Mouse (Mus musculus) G1E (cell line): ENCODE data around the gene Smtnl1. TPM values are rescaled to one million over a fixed set of nuclear protein-coding genes. Genes with fewer than 3 reads are reported as not detected.

Experiments used
- ATAC-seq: 2 replicates; pipeline ENCODE4 v1.8.0; 2016; ENCODE audit warnings: mild to moderate bottlenecking; ENCODE audit not compliant: insufficient number of reproducible peaks, poor library complexity, low FRiP score, severe bottlenecking; ENCODE audit errors: extremely low read depth
- DNase-seq: peaks from one replicate; pipeline ENCODE4 v3.0.0; 2012; ENCODE audit warnings: low spot score
- H3K27me3 ChIP-seq: 2 replicates; pipeline ENCODE4 v1.6.1; 2012; ENCODE audit warnings: mild to moderate bottlenecking, low read length, inconsistent platforms; ENCODE audit not compliant: insufficient read depth
- H3K36me3 ChIP-seq: replicated peaks from 2 replicates; pipeline ENCODE3; 2012; ENCODE audit warnings: mild to moderate bottlenecking, inconsistent platforms
- H3K4me1 ChIP-seq: 2 replicates; pipeline ENCODE4 v1.6.1; 2012; ENCODE audit warnings: low read depth, low read length, inconsistent platforms, mixed read lengths; ENCODE audit not compliant: insufficient read depth
- H3K4me3 ChIP-seq: 2 replicates; pipeline ENCODE4 v1.5.1; 2012; ENCODE audit warnings: low read depth, mild to moderate bottlenecking, inconsistent platforms, low read length, moderate library complexity, mixed read lengths
- H3K9me3 ChIP-seq: replicated peaks from 2 replicates; pipeline ENCODE4 v1.6.1; 2012; ENCODE audit warnings: inconsistent platforms
- CTCF ChIP-seq: IDR thresholded peaks from 2 replicates; pipeline ENCODE4 v1.5.1; 2012; ENCODE audit warnings: low read depth, low read length, inconsistent platforms, mixed read lengths
- GATA1 ChIP-seq: IDR thresholded peaks from 2 replicates; pipeline ENCODE4 v1.6.1; 2012; ENCODE audit warnings: borderline replicate concordance, low read length, inconsistent platforms, mixed read lengths
- GATA2 ChIP-seq: IDR thresholded peaks from 2 replicates; pipeline ENCODE4 v1.6.1; 2012; ENCODE audit warnings: low read depth, low read length, inconsistent platforms, borderline replicate concordance
- POLR2AphosphoS5 ChIP-seq: IDR thresholded peaks from 2 replicates; pipeline ENCODE4 v1.6.1; 2012; ENCODE audit warnings: low read depth, low read length, inconsistent platforms; ENCODE audit not compliant: insufficient replicate concordance
- TAL1 ChIP-seq: conservative IDR thresholded peaks from 2 replicates; pipeline ENCODE4 v1.6.1; 2012; ENCODE audit warnings: low read depth, low read length, inconsistent platforms, mixed read lengths
- polyA plus RNA-seq: library from polyadenylated mRNA; stranded (reverse); fragments of >175 nt; gene quantifications from 2 replicates; pipeline ENCODE4 v1.2.3, GENCODE M21; 2012
- total RNA-seq, 2 experiments: library from RNA; stranded (forward) in 1 of 2; stranded (reverse) in 1 of 2; fragments of 200-1000 nt in 1 of 2; fragments of >200 nt in 1 of 2; fragmentation: Nextera tagmentation in 1 of 2; gene quantifications; 2 replicates each; pipeline ENCODE4 v1.2.3; 2014 to 2017

Gene Smtnl1
- total and polyA plus RNA-seq, 3 experiments: not detected

GRCm38 (mm10) chr2:84798493-84798921 is 23.9 kb downstream of the Smtnl1 start, which contains the start of gene Ube2l6:
Gene Ube2l6, plus strand, starts transcription at chr2:84798828.
- peak; percentile 74 for DNase-seq
- Histone ChIP-seq H3K4me3 (peak within 1 kb of the TSS; percentile 82), H3K27me3 (no peaks in the 10 kb centered on the region), H3K36me3 (peaks cover 16% of the 10 kb centered on the region), H3K4me1 (peaks cover 40% of the 10 kb centered on the region), H3K9me3 (peaks cover 19% of the 10 kb centered on the region)
- peak; percentile 93 for ATAC-seq
- TF ChIP-seq GATA1 (no peak), TAL1 (peak; percentile 60; the same call in 1 of the 2 replicates)

GRCm38 (mm10) chr2:84797833-84798492 is 24.5 kb downstream of the Smtnl1 start:
- peaks cover 43% of the 10 kb centered on the region for H3K4me1 ChIP-seq
- DNase-seq (no peak), ATAC-seq (no peak)
- H3K36me3 ChIP-seq: peaks cover 10% of the 10 kb centered on the region
- peaks cover 19% of the 10 kb centered on the region for H3K9me3 ChIP-seq
- H3K27me3 ChIP-seq: no peaks in the 10 kb centered on the region
- H3K4me3 ChIP-seq: peak overlapping the region; percentile 82
- TF ChIP-seq CTCF: peak; percentile 81
- TF ChIP-seq TAL1: no peak

GRCm38 (mm10) chr2:84793871-84794270 is 28.6 kb downstream of the Smtnl1 start:
- H3K4me3 ChIP-seq: no peak overlapping the region
- H3K4me1 ChIP-seq: peaks cover 26% of the 10 kb centered on the region
- no peaks in the 10 kb centered on the region for H3K36me3 ChIP-seq
- TF ChIP-seq POLR2AphosphoS5 (no peak), GATA2 (no peak), GATA1 (no peak), TAL1 (no peak), CTCF (no peak)
- ATAC-seq: no peak
- H3K9me3 ChIP-seq: peaks cover 19% of the 10 kb centered on the region
- no peak for DNase-seq
- H3K27me3 ChIP-seq: peaks cover 6% of the 10 kb centered on the region; the same call in 1 of the 2 replicates

GRCm38 (mm10) chr2:84793154-84793553 is 29.3 kb downstream of the Smtnl1 start:
- peak; percentile 36 for TF ChIP-seq TAL1
- TF ChIP-seq GATA1: no peak
- Histone ChIP-seq H3K4me3 (no peak overlapping the region), H3K4me1 (peaks cover 19% of the 10 kb centered on the region), H3K27me3 (peaks cover 6% of the 10 kb centered on the region; the same call in 1 of the 2 replicates), H3K9me3 (peaks cover 19% of the 10 kb centered on the region), H3K36me3 (no peaks in the 10 kb centered on the region)
- DNase-seq: no peak
- ATAC-seq: peak; percentile 54; the same call in 1 of the 2 replicates

DNA sequence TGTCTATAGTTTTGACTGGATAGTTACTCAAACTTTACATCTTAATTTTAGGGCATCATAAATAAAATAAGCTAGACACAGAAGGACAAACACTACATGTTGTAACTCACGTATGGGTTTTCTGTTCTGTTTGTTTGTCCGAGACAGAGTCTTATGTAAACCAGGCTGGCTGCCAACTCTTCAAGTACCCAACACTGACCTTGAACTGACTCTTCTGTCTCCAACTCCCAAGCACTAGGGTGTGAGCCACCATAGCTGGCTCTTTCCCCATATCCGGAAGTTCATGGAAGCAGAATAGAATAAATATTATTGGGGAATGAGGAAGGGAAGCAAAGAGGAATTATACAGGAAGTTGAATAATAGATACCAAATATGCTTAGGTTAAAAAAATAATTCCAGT is 29.9 kb downstream of the Smtnl1 start:
- no peak for DNase-seq
- Histone ChIP-seq H3K4me1 (peaks cover 15% of the 10 kb centered on the region), H3K36me3 (no peaks in the 10 kb centered on the region), H3K4me3 (no peak overlapping the region), H3K27me3 (peaks cover 8% of the 10 kb centered on the region; the same call in 1 of the 2 replicates), H3K9me3 (peaks cover 19% of the 10 kb centered on the region)
- TF ChIP-seq GATA2 (no peak), TAL1 (no peak)
- no peak for ATAC-seq

DNA sequence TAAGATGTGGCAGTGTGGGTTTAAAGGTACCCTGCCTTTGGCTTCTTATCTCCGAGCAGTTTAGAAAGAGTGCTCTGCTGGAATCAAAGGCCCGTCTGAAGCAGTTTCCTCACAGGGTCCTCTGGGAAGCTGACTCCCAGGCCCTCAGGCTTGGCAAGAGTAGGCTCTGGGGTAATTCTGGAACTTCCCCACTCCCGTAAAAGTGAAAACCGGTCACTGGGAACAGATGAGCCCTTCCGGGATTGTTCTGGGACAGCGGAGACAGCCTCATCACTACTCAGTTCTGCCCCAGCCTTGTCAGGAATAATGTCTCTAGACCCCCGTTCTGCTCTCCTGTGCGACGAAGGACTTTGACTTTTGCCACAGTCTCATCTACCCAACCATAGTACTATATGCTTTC is 32.0 kb downstream of the Smtnl1 start:
- TF ChIP-seq GATA1: no peak
- TF ChIP-seq CTCF: no peak
- TF ChIP-seq TAL1: no peak
- TF ChIP-seq POLR2AphosphoS5: no peak
- TF ChIP-seq GATA2: no peak
- ATAC-seq (no peak), DNase-seq (no peak)
- Histone ChIP-seq H3K4me1 (peaks cover 15% of the 10 kb centered on the region), H3K9me3 (peaks cover 14% of the 10 kb centered on the region), H3K27me3 (peaks cover 11% of the 10 kb centered on the region; the same call in 1 of the 2 replicates), H3K36me3 (no peaks in the 10 kb centered on the region), H3K4me3 (no peak overlapping the region)

- H3K4me1 ChIP-seq: peaks cover 3% of the 10 kb centered on the region
- no peak for ATAC-seq
These were observed 34.1 kb downstream of the Smtnl1 start for GRCm38 (mm10) chr2:84788316-84788715.

More at GRCm38 (mm10) chr2:84788316-84788715, 34.1 kb downstream of the Smtnl1 start:
- TF ChIP-seq TAL1 (no peak), GATA2 (no peak), POLR2AphosphoS5 (no peak), GATA1 (no peak), CTCF (no peak)
- Histone ChIP-seq H3K4me3 (no peak overlapping the region), H3K9me3 (no peaks in the 10 kb centered on the region), H3K27me3 (peaks cover 11% of the 10 kb centered on the region; the same call in 1 of the 2 replicates), H3K36me3 (no peaks in the 10 kb centered on the region)
- no peak for DNase-seq
